Mouse (Mus musculus) kidney, postnatal 36 days (tissue): Measurements from ENCODE around the gene Olfr794.

ENCODE experiments used
- DNase-seq, 2 experiments: peaks; one replicate each; pipeline ENCODE4 v3.0.0; 2021 to 2022; ENCODE audit warnings: mixed read lengths in 2 of 2

Gene Olfr794

DNA sequence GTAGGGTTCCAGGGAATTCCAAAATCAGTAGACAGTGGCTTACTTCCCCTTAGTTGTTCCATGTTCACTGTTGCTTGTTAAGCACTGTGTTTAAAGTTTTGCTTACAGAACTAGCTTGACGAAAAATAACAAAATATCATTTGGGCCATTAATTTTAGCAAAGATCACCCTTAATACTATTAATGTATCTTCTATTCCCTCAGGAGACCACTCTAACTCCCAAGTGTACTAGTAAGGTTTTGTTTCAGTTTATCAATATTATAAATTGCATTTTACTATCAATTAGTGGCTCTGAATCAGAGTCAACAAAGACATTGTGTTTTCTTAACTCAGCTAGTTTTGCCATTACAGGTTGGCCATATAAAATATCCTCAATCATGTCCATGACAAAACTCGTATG, at the start of gene Olfr794:
Gene Olfr794 (plus strand): TSS at position 301 of the 400 bp plus-strand sequence.
- no peak for DNase-seq

DNA sequence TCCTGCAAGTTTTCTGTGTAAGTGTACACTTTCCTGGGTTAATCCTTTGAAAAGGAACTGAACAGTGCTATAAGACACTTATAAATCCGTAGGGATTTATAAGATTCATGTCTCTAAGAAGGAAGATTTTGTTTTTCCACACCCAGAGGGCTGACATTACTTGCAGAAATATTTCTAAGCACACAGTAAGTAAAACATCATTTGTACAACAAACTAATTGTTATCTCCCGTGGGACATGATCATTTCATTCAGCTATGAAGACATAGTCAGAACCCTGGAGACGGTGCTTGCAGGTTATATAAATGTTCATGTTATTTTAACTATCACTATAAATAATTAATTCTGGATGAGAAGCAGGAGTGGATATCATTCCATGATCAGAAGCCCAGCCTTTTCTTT, 46.0 kb upstream of the Olfr794 start, which contains the start of gene Olfr791:
Gene Olfr791 (plus strand): TSS at position 301 of the 400 bp plus-strand sequence.
- no peak for DNase-seq

DNA sequence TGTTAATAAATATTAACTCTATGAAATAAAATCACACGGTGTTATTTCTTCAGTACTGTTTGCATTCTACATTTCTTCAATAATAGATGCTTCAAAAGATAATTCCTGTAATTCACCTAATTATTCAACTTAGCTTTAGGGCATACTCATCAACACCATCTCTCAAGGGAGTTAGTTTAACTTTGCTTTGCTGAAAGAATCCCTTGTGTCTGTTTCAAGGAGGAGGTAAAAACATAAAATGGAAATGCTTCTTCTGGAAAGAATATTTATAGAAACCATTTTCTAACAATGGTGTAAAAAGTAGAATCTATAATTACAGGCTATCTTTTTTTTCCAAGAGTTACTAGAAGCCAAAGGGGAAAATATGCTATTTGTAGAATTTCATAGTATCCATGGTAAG, 28.6 kb upstream of the Olfr794 start, which contains the start of gene Olfr792:
Gene Olfr792 (plus strand): TSS at position 301 of the 400 bp plus-strand sequence.
- DNase-seq, result no peak

DNA sequence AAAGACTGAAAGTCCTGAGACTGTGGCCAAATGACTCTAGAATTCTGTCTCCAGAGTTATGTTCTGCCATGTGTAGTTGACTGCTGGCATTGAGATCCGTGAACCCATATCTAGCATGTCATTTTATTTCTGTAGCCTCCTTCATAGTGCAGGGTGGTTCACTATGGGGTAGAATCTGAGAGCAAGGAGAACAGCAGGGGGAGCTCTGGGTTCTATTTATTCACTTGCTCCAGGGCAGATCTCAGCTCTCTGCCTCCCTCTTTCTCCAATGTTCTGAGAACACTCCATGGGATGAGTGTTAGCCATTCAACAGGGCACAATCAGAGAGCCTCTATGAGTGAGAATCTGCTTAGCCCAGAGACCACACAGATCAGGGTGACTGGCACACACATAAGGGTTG, 18.1 kb upstream of the Olfr794 start:
- DNase-seq, result peak; percentile 6 to 55

DNA sequence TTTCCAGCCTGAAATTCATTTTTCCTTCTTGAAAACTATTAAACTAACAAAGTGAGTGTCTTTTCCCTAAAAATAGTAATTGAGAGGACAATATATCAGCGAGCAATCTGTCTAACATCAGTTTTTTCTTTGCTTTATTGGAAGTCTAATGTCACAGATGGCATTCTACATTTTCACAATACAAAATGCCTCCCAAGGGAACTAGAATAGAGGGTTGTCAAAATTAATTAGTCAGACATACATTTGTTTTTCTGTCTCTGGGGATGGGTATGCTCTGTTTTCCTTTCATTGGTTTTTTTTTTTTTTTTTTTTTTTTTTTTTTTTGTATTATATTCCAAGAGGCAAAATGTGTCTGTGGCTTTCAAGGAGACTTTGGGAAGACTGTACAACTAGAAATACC, 9.6 kb downstream of the Olfr794 start:
- no peak for DNase-seq

DNA sequence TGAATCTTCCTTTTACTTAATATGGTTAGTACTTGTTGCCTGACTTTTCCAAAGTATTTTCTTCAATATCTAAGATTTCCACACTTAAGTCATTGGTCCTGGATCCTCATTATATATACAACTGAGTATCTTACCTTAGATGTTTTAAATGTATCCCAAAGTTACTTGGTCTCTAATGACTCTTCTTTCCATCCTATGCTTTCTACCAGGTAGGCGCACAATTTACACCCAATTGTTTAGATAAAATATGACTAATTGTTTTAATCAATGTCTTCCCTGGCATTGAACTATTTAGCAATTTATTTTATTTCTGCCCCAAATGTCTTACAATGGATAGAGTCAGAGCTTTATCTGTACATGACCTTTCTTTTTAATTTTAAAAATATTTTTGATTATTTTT, 45.0 kb downstream of the Olfr794 start, which contains the start of gene Olfr796:
Gene Olfr796 (minus strand): TSS at position 101 of the 400 bp plus-strand sequence.
- no peak for DNase-seq

- DNase-seq, result no peak
Observed at GRCm38 (mm10) chr10:129621724-129622123, 54.3 kb downstream of the Olfr794 start.
